Mouse (Mus musculus) embryonic stem cell, embryonic (primary cell): ENCODE measurements around the gene Mtmr14.

ENCODE experiments used
- CTCF ChIA-PET, 4 experiments: fragments of 300-600 bp in 2 of 4; fragments of 350-600 bp in 2 of 4; sonication (Branson Sonifier 250); formaldehyde crosslinking; loops; one replicate each; lab custom pipeline; 2022; ENCODE audit warnings: inconsistent platforms in 2 of 4; lab: Charles Lee
- POLR2A ChIA-PET, 4 experiments: fragments of 300-600 bp in 2 of 4; fragments of 350-600 bp in 2 of 4; sonication (Branson Sonifier 250); formaldehyde crosslinking; loops; one replicate each; lab custom pipeline; 2022; ENCODE audit warnings: antibody characterized with exemption in 4 of 4, inconsistent platforms in 1 of 4; lab: Charles Lee

Mtmr14 gene

DNA sequence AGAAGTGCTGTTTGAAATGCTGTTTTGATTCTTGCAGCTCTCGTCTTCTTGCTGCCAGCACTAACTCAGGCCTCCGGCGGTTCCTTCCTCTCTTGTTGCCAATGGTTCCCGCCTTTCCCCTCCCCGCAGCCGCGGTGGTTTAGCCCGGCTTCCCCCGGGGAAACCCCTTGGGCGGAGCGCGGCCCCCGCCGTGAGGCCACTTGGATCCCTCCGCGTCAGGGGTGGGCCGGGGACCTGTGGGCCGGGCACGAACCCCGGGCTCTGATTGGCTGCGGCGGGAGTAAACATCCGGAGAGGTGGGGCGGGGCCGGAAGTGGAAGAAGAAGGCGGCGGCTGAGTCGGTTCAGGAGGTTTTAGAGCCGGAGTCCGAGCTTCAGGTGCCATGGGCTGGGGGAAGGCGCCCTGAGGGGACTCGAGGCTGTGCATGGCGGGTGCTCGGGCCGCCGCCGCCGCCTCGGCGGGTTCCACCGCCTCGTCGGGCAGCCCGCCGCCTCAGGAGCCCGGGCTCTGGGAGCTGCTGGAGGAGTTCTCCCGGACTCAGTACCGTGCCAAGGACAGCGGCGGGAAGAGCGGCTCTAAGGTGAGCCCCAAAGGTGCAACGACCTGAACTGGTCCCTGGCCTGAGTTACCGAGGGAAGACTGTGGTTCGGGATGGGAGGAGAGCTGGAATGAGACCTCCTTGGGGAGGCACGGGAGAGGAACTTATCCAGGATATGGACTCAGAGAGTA is at the start of gene Mtmr14:
Gene Mtmr14 (plus strand): TSS at position 302 of the 729 bp plus-strand sequence.
- POLR2A ChIA-PET: interaction anchor here in 3 of 4 experiments (0.6 to 3.4 kb wide), 29 partner anchors 10 to 543 kb away, joined by 3 to 13 read pairs (median 3); partner anchors contain the start of genes Brpf1 (in 2 of the 3), Lhfpl4 (in 1 of the 3), Ogg1 (in 1 of the 3) and Rpusd3 (in 1 of the 3)
- CTCF ChIA-PET: interaction anchor here in 2 of 4 experiments (0.6 to 1.3 kb wide), 4 partner anchors 29 to 537 kb away, joined by 3 to 5 read pairs (median 4); no protein-coding TSS in a partner anchor

DNA sequence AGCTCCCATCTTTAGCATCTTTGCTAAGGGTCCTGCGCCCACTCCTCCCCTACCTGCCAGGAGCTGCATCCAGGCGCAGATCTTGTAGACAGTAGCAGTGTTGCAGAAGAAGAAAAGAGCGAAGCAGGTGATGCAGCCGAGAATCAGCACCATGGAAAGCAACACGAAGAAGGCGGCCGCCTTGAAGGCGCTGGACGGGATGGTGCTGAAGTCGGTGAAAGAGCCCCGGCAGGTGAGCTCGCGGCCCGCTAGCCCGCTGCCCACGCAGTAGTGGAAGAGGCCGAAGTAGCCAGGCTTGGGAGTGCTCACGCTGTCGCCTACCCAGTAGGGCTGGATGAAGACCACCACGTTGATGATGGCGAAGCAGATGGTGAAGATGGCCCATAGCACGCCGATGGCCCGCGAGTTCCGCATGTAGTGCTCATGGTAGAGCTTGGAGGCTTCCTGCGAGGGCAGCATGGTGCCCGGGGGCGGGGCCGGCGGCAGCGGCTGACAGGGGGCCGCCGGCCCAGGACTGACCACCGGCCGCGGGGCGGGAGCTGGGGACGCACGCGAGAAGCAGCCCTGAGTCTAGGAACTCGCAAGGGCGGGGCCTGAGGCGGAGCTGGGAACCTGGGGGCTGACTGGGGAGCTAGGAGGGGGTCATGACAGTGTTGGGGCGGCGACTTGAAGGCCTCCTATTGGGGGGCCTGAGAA is 43.7 kb upstream of the Mtmr14 start:
- ChIA-PET POLR2A (interaction anchor here (0.5 to 1.8 kb wide), 15 partner anchors 9 to 198 kb away, joined by 3 to 11 read pairs (median 3); no protein-coding TSS in a partner anchor), CTCF (interaction anchor here in 3 of 4 experiments (0.6 to 1.2 kb wide), 4 partner anchors 9 to 703 kb away, joined by 3 to 7 read pairs (median 3); no protein-coding TSS in a partner anchor)

- ChIA-PET CTCF (interaction anchor here in 3 of 4 experiments (0.6 to 1.2 kb wide), 4 partner anchors 10 to 703 kb away, joined by 3 to 7 read pairs (median 4); no protein-coding TSS in a partner anchor), POLR2A (interaction anchor here in 3 of 4 experiments (0.6 to 1.8 kb wide), 11 partner anchors 10 to 198 kb away, joined by 3 to 6 read pairs (median 3); no protein-coding TSS in a partner anchor)
Observed at GRCm38 (mm10) chr6:113194517-113194840, 43.2 kb upstream of the Mtmr14 start.

- ChIA-PET CTCF (interaction anchor here in 1 of 4 experiments (0.7 to 1.2 kb wide), 2 partner anchors 10 to 704 kb away, joined by 3 to 5 read pairs; no protein-coding TSS in a partner anchor), POLR2A (interaction anchor here in 3 of 4 experiments (0.6 to 1.8 kb wide), 11 partner anchors 10 to 227 kb away, joined by 3 to 6 read pairs (median 3); partner anchors contain the start of gene Mtmr14 (in 2 of the 3))
Observed at GRCm38 (mm10) chr6:113194841-113195595, 42.6 kb upstream of the Mtmr14 start, which contains the start of gene Lhfpl4. TSS of gene Lhfpl4 (minus strand) at chr6:113195384.

DNA sequence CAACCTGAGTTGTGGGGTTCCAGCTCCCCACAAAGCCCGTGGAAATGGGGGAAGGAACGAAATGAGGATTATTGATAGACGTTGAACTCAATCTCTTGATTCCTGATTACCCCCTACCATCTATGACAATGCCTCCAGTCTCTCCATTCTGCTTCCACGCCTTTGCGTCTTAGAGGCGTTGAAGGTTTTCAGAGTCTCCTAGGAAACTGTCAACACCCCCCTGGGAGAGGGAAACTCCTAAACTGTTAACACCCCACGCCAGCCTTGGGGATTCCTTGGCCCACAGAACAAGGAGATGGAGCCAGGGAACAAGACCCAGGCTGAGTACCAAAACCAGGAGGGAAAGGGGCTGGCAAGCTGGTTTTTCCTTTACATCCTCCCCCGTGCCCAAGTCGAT is 42.0 kb upstream of the Mtmr14 start:
- CTCF ChIA-PET: no interaction called here
- POLR2A ChIA-PET: interaction anchor here in 3 of 4 experiments (0.6 to 1.8 kb wide), 5 partner anchors 11 to 228 kb away, joined by 3 to 6 read pairs (median 3); partner anchors contain the start of gene Mtmr14 (in 2 of the 3)

- POLR2A ChIA-PET: no interaction called here
- CTCF ChIA-PET: no interaction called here
Observed at GRCm38 (mm10) chr6:113216280-113216679, 21.4 kb upstream of the Mtmr14 start.

DNA sequence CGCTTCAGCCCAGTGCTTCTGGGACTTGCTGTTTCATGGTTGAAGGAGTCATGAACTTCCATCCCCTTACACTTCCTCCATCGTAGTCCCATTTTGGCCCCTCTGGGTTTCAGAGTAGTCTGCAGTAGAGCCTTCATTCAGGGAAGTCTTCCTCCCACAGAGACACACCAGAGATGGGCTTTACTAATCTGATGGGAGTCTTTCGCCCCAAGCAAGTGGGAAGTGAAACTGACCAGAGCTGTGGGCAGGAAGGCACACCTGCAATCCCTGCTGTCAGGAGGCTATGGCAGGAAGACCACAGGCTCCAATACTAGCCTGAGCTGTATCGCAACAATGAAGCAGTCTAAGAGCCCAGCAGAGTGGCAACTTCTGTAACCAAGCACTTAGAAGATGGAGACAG is 11.8 kb upstream of the Mtmr14 start:
- CTCF ChIA-PET: no interaction called here
- POLR2A ChIA-PET: interaction anchor here in 2 of 4 experiments (0.7 to 1.1 kb wide), 3 partner anchors 12 to 146 kb away, joined by 3 to 6 read pairs (median 3); partner anchors contain the start of gene Mtmr14 (in 1 of the 2)

GRCm38 (mm10) chr6:113226705-113227104 is 10.9 kb upstream of the Mtmr14 start:
- POLR2A ChIA-PET: interaction anchor here in 2 of 4 experiments (0.9 to 2.8 kb wide), 2 partner anchors 10 to 150 kb away, joined by 3 to 13 read pairs; partner anchors contain the start of gene Mtmr14 (in 1 of the 2)
- CTCF ChIA-PET: interaction anchor here in 1 of 4 experiments (0.6 kb wide), 1 partner anchor 403 kb away, joined by 5 read pairs; no protein-coding TSS in a partner anchor

GRCm38 (mm10) chr6:113235141-113235540 is 2.5 kb upstream of the Mtmr14 start:
- ChIA-PET CTCF (no interaction called here), POLR2A (interaction anchor here in 1 of 4 experiments (1.1 to 1.5 kb wide), 2 partner anchors 18 to 72 kb away, joined by 4 read pairs; partner anchors contain the start of gene Brpf1)

DNA sequence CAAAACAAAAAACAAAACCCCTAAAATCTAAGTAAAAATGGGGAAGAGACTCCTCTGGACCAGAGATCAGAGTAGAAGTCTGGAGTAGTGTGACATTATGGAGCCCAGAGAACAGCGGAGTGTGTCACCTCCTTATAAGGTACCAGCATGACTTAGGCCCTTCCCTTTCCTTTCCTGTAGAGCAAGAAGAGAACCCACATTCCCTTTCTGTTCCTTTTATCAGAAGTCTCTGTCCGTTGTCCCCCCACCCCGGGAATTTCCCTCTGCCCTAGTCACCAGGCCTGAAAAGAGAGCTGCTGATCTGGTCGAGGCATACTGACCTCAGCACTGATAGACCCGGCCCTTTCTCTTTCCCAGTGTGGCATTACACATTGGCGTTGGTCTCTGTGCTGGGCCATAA is 799 bp downstream of the Mtmr14 start:
- ChIA-PET CTCF (interaction anchor here in 1 of 4 experiments (1.0 to 1.1 kb wide), 2 partner anchors 63 to 203 kb away, joined by 4 to 5 read pairs; no protein-coding TSS in a partner anchor), POLR2A (interaction anchor here in 3 of 4 experiments (0.5 to 3.4 kb wide), 18 partner anchors 10 to 544 kb away, joined by 3 to 12 read pairs (median 3); partner anchors contain the start of gene Brpf1 (in 2 of the 3))

GRCm38 (mm10) chr6:113242753-113243152 is 5.1 kb downstream of the Mtmr14 start:
- ChIA-PET POLR2A (no interaction called here), CTCF (no interaction called here)

DNA sequence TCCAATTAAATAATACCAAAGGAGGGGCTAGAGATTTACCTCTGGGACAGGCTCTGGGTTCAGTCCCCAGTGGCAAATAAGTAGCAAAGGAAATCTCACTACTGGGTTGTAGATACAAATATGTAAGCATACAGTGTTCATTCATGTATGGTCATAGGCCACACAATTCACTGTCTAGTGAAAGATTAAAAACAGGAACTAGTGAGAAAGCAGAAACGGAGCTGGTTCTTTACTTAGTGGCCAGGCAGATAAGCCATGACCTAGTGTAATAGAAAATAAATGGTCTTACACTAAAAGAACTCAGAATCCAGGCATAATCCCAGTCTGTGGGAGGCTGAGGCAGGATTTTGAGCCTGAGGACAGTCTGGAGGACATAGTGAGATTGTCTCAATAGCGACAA is 7.9 kb downstream of the Mtmr14 start:
- POLR2A ChIA-PET: interaction anchor here in 3 of 4 experiments (0.7 to 1.5 kb wide), 4 partner anchors 62 to 1040 kb away, joined by 3 to 6 read pairs (median 4); partner anchors contain the start of gene Brpf1 (in 1 of the 3)
- CTCF ChIA-PET: interaction anchor here in 1 of 4 experiments (0.7 kb wide), 1 partner anchor 89 kb away, joined by 14 read pairs; no protein-coding TSS in a partner anchor

DNA sequence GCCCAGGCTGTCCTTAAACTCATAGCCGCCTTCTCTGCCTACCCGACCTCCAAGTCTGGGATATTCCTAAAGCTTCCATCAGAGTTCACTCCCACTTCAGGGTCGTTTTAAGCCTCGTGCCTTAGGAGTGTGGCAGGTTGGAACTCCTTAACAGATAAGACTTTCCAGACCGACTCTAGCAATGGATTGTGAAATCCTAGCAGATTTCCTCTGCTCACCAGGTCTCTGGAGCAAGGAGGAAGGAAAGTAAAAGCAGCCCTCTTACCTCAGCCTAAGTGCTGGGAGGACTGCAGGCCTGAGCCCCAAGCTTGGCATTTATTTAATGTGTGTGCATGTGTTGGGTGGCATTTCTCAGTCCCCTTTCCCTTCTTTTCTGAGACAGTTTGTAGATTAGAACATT is 13.1 kb downstream of the Mtmr14 start:
- ChIA-PET POLR2A (interaction anchor here in 1 of 4 experiments (0.6 to 2.0 kb wide), 3 partner anchors 14 to 182 kb away, joined by 3 to 8 read pairs (median 3); partner anchors contain the start of genes Mtmr14 and Ttll3), CTCF (interaction anchor here in 1 of 4 experiments (2.3 kb wide), 1 partner anchor 51 kb away, joined by 7 read pairs; no protein-coding TSS in a partner anchor)

DNA sequence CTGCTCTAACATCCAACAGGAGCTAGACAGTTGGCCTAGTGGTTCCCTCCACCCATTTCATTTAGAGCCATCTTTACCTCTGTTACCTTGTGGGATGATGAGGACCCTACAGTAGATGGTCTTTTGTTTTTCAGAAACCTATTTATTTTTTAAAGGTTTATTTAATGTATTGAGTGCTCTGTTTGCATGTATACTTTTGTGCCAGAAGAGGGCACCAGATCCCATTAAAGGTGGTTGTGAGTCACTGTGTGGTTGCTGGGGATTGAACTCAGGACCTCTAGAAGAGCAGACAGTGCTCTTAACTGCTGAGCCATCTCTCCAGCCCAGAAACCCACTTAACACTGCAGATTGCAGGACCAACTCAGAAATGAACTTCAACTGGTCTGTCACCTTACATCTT is 14.3 kb downstream of the Mtmr14 start:
- ChIA-PET POLR2A (interaction anchor here in 2 of 4 experiments (0.6 to 2.0 kb wide), 6 partner anchors 14 to 133 kb away, joined by 3 to 8 read pairs (median 4); partner anchors contain the start of gene Mtmr14 (in 2 of the 2)), CTCF (interaction anchor here in 3 of 4 experiments (0.5 to 2.3 kb wide), 5 partner anchors 10 to 386 kb away, joined by 3 to 7 read pairs (median 4); partner anchors contain the start of gene Irak2 (in 1 of the 3))

- CTCF ChIA-PET: no interaction called here
Observed at GRCm38 (mm10) chr6:113254899-113255298, 17.3 kb downstream of the Mtmr14 start.

GRCm38 (mm10) chr6:113261174-113261858 is 23.7 kb downstream of the Mtmr14 start:
- CTCF ChIA-PET: interaction anchor here in 2 of 4 experiments (0.6 to 1.4 kb wide), 4 partner anchors 10 to 76 kb away, joined by 3 to 4 read pairs (median 3); no protein-coding TSS in a partner anchor
- POLR2A ChIA-PET: interaction anchor here in 2 of 4 experiments (0.9 to 2.6 kb wide), 6 partner anchors 12 to 218 kb away, joined by 3 to 9 read pairs (median 4); partner anchors contain the start of gene Brpf1 (in 1 of the 2)

More at GRCm38 (mm10) chr6:113254899-113255298, 17.3 kb downstream of the Mtmr14 start:
- POLR2A ChIA-PET: interaction anchor here in 2 of 4 experiments (0.9 to 1.7 kb wide), 2 partner anchors 15 to 52 kb away, joined by 3 to 4 read pairs; partner anchors contain the start of gene Brpf1 (in 1 of the 2)
